Mouse (Mus musculus): Measurements from ENCODE around the gene Npas3. TPM values are rescaled to one million over a fixed set of nuclear protein-coding genes. Genes with fewer than 3 reads are reported as not detected.
A peak's percentile ranks its signal among the peaks of the same experiment; 100 is the strongest.

Gene Npas3
- polyA plus RNA-seq, 1 experiment from 2014 or later = 0.61 TPM

DNA sequence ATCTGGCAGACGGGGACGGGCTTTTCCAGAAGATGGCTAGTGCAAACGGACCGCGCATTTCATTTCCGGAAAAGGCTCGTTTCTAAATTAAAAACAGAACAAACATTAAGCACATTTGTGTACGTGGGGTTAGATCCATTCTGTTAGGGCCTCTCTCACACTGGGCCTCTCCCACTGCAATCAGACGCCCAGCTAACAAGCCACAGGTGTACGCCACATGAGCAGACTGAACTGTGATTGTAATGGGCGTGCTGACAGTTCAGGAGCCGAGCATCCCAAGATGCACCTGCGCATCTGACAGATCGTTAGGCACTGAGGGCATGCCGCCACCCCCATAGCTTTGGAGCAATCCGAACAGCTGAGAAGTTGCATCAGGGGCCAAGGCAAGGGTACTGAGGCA is 816.5 kb downstream of the Npas3 start:
- Histone ChIP-seq H3K9ac (ENCODE audit: low read length) (no peak overlapping the region), H3K36me3 (ENCODE audit: control insufficient read depth, insufficient read depth, low read length) (no peaks in the 10 kb centered on the region), H3K27ac (replicated peaks) (no peak overlapping the region), H3K9me3 (ENCODE audit: control insufficient read depth, low read length) (no peaks in the 10 kb centered on the region), H3K27me3 (ENCODE audit: control insufficient read depth, insufficient read depth, low read length) (peaks cover 12% of the 10 kb centered on the region; the same call in 1 of the 2 replicates), H3K4me3 (ENCODE audit: low read depth, low read length) (no peak overlapping the region), H3K4me1 (replicated peaks; ENCODE audit: control insufficient read depth, insufficient read depth) (no peaks in the 10 kb centered on the region), H3K4me2 (replicated peaks; ENCODE audit: low read depth) (no peak overlapping the region)
- 76% methylated on average over 16 of the region's 16 CpGs for WGBS
- DNase-seq (ENCODE audit: low spot score) (no peak), ATAC-seq (ENCODE audit: low FRiP score, low TSS enrichment) (no peak)
- TF ChIP-seq EP300 (optimal IDR thresholded peaks at IDR 0.05) (no peak), CTCF (IDR thresholded peaks at IDR 0.05; ENCODE audit: low read depth) (no peak)

DNA sequence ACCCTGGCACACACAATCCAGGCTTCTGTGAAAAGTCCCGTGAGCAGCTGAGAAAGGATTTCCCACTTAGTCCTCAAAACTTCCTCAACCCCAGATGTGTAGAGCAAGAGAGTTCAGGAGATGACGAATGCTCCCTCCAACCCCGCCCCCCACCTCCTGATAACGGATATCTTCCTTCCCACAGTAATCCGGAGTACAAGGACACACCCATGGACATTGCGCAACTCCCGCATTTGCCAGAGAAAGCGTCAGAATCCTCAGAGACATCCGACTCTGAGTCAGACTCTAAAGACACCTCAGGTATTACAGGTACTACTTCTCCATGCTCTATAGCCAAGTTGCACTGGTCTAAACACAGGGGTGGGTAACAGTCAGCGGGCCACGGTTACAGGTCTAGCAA is 817.1 kb downstream of the Npas3 start:
- TF ChIP-seq EP300 (optimal IDR thresholded peaks at IDR 0.05) = no peak
- no peak for TF ChIP-seq CTCF (IDR thresholded peaks at IDR 0.05; ENCODE audit: low read depth)
- H3K9me3 ChIP-seq (ENCODE audit: control insufficient read depth, low read length) = no peaks in the 10 kb centered on the region
- peak; percentile 51 for DNase-seq (ENCODE audit: low spot score)
- peak; percentile 41 for ATAC-seq (ENCODE audit: low FRiP score, low TSS enrichment)
- H3K27me3 ChIP-seq (ENCODE audit: control insufficient read depth, insufficient read depth, low read length) = peaks cover 12% of the 10 kb centered on the region; the same call in 1 of the 2 replicates
- H3K9ac ChIP-seq (ENCODE audit: low read length) = no peak overlapping the region
- no peak overlapping the region for H3K4me3 ChIP-seq (ENCODE audit: low read depth, low read length)
- H3K4me1 ChIP-seq (replicated peaks; ENCODE audit: control insufficient read depth, insufficient read depth) = no peaks in the 10 kb centered on the region
- no peak overlapping the region for H3K27ac ChIP-seq (replicated peaks)
- H3K36me3 ChIP-seq (ENCODE audit: control insufficient read depth, insufficient read depth, low read length) = no peaks in the 10 kb centered on the region
- 52% methylated on average over 11 of the region's 11 CpGs for WGBS
- no peak overlapping the region for H3K4me2 ChIP-seq (replicated peaks; ENCODE audit: low read depth)

DNA sequence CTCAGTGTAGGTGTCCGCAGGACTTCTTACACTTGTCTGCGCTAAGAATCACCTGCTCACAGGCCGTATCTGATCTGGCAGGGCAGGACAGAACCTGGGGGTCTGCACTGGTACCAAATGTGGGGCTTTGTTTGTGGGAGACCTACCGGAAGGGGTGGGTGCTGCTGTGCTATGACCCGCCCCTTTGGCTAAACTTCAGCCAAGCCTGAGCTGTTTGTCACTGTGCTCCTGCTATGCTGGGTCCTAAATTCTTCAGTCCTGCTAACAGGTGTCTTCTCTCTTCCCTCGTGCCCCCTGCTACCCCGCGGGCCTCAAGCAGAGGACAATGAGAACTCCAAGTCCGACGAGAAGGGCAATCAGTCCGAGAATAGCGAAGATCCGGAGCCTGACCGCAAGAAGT is 818.9 kb downstream of the Npas3 start:
- H3K36me3 ChIP-seq (ENCODE audit: control insufficient read depth, insufficient read depth, low read length) = no peaks in the 10 kb centered on the region
- H3K27ac ChIP-seq (replicated peaks) = no peak overlapping the region
- TF ChIP-seq EP300 (optimal IDR thresholded peaks at IDR 0.05) (no peak), CTCF (IDR thresholded peaks at IDR 0.05; ENCODE audit: low read depth) (no peak)
- no peaks in the 10 kb centered on the region for H3K4me1 ChIP-seq (replicated peaks; ENCODE audit: control insufficient read depth, insufficient read depth)
- peak overlapping the region; percentile 34 for H3K4me3 ChIP-seq (ENCODE audit: low read depth, low read length)
- no peak overlapping the region for H3K9ac ChIP-seq (ENCODE audit: low read length)
- peak overlapping the region; percentile 55 for H3K4me2 ChIP-seq (replicated peaks; ENCODE audit: low read depth)
- DNase-seq (ENCODE audit: low spot score) (no peak), ATAC-seq (ENCODE audit: low FRiP score, low TSS enrichment) (peak; percentile 29; the same call in 1 of the 2 replicates)
- peaks cover 12% of the 10 kb centered on the region; the same call in 1 of the 2 replicates for H3K27me3 ChIP-seq (ENCODE audit: control insufficient read depth, insufficient read depth, low read length)
- 39% methylated on average over 14 of the region's 14 CpGs for WGBS
- no peaks in the 10 kb centered on the region for H3K9me3 ChIP-seq (ENCODE audit: control insufficient read depth, low read length)

DNA sequence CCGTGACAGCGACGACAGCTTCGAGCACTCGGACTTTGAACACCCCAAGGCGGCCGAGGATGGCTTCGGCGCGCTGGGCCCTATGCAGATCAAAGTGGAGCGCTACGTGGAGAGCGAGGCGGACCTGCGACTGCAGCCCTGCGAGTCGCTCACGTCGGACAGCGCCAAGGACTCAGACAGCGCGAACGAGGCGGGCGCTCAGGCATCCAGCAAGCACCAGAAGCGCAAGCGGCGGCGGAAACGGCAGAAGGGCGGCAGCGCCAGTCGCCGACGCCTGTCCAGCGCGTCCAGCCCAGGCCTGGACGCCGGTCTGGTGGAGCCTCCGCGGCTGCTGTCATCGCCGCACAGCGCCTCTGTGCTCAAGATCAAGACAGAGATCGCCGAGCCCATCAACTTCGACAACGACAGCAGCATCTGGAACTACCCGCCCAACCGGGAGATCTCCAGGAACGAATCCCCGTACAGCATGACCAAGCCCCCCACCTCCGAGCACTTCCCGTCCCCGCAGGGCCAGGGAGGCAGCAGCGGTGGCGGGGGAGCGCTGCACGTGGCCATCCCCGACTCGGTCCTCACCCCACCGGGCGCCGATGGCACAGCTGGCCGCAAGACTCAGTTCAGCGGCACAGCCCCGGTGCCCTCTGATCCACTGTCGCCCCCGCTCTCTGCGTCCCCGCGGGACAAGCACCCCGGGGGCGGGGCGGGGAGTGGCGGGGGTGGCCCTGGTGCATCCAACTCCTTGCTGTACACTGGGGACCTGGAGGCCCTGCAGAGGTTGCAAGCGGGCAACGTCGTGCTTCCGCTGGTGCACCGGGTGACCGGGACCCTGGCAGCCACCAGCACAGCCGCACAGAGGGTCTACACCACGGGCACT is 819.6 kb downstream of the Npas3 start:
- H3K4me1 ChIP-seq (replicated peaks; ENCODE audit: control insufficient read depth, insufficient read depth) = no peaks in the 10 kb centered on the region
- peaks cover 12% of the 10 kb centered on the region; the same call in 1 of the 2 replicates for H3K27me3 ChIP-seq (ENCODE audit: control insufficient read depth, insufficient read depth, low read length)
- peak overlapping the region; percentile 55 for H3K4me2 ChIP-seq (replicated peaks; ENCODE audit: low read depth)
- ATAC-seq (ENCODE audit: low FRiP score, low TSS enrichment) (peak; percentile 59), DNase-seq (ENCODE audit: low spot score) (peak; percentile 69)
- TF ChIP-seq EP300 (optimal IDR thresholded peaks at IDR 0.05) (no peak), CTCF (IDR thresholded peaks at IDR 0.05; ENCODE audit: low read depth) (0 out of 2 replicates have a peak, but pooled peaks have one; percentile 3)
- no peaks in the 10 kb centered on the region for H3K36me3 ChIP-seq (ENCODE audit: control insufficient read depth, insufficient read depth, low read length)
- peak overlapping the region; percentile 34 for H3K4me3 ChIP-seq (ENCODE audit: low read depth, low read length)
- peak overlapping the region; percentile 1; the same call in 1 of the 2 replicates for H3K9ac ChIP-seq (ENCODE audit: low read length)
- no peaks in the 10 kb centered on the region for H3K9me3 ChIP-seq (ENCODE audit: control insufficient read depth, low read length)
- no peak overlapping the region for H3K27ac ChIP-seq (replicated peaks)
- WGBS = 7% methylated on average over 80 of the region's 84 CpGs

DNA sequence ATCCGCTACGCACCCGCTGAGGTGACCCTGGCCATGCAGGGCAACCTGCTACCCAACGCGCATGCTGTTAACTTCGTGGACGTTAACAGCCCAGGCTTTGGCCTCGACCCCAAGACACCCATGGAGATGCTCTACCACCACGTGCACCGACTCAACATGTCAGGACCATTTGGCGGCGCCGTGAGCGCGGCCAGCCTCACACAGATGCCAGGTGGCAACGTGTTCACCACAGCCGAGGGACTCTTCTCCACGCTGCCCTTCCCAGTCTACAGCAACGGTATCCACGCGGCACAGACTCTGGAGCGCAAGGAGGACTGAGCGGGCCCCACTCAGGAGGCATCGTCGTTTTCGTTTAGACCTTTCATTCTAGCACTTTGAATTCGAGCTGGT is 820.3 kb downstream of the Npas3 start:
- Histone ChIP-seq H3K4me1 (replicated peaks; ENCODE audit: control insufficient read depth, insufficient read depth) (no peaks in the 10 kb centered on the region), H3K36me3 (ENCODE audit: control insufficient read depth, insufficient read depth, low read length) (no peaks in the 10 kb centered on the region), H3K4me2 (replicated peaks; ENCODE audit: low read depth) (peak overlapping the region; percentile 55), H3K4me3 (ENCODE audit: low read depth, low read length) (0 out of 2 replicates have a peak overlapping the region, but pooled peaks have one; percentile 34), H3K27me3 (ENCODE audit: control insufficient read depth, insufficient read depth, low read length) (peaks cover 12% of the 10 kb centered on the region; the same call in 1 of the 2 replicates), H3K9ac (ENCODE audit: low read length) (no peak overlapping the region), H3K9me3 (ENCODE audit: control insufficient read depth, low read length) (no peaks in the 10 kb centered on the region), H3K27ac (replicated peaks) (no peak overlapping the region)
- no peak for ATAC-seq (ENCODE audit: low FRiP score, low TSS enrichment)
- WGBS = 70% methylated on average over 27 of the region's 27 CpGs
- DNase-seq (ENCODE audit: low spot score) = no peak
- TF ChIP-seq CTCF (IDR thresholded peaks at IDR 0.05; ENCODE audit: low read depth) (no peak), EP300 (optimal IDR thresholded peaks at IDR 0.05) (no peak)

DNA sequence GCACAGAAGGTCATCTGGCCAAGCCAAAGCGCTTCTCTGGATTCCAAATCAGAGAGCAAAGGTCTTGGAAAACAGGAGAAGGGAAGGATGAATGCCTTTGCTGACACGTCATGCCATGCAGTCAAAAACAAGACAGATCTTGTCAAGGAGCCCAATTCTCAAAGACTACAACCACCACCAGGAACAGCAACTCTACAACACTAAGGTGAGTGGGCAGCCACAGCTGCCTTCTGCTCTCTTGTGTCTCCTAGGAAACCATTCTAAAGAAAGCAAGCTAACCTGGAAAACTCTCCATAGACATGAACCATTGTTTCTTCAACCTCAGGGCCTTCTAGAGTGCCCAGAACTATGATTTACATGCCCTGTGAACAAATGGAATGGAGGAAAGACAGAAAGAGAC is 825.5 kb downstream of the Npas3 start:
- ATAC-seq (ENCODE audit: low FRiP score, low TSS enrichment) = no peak
- no peaks in the 10 kb centered on the region for H3K36me3 ChIP-seq (ENCODE audit: control insufficient read depth, insufficient read depth, low read length)
- WGBS = 89% methylated on average over 2 of the region's 2 CpGs
- TF ChIP-seq EP300 (optimal IDR thresholded peaks at IDR 0.05) = no peak
- no peak for TF ChIP-seq CTCF (IDR thresholded peaks at IDR 0.05; ENCODE audit: low read depth)
- no peak overlapping the region for H3K9ac ChIP-seq (ENCODE audit: low read length)
- DNase-seq (ENCODE audit: low spot score) = no peak
- H3K4me3 ChIP-seq (ENCODE audit: low read depth, low read length) = no peak overlapping the region
- no peak overlapping the region for H3K27ac ChIP-seq (replicated peaks)
- H3K9me3 ChIP-seq (ENCODE audit: control insufficient read depth, low read length) = no peaks in the 10 kb centered on the region
- no peak overlapping the region for H3K4me2 ChIP-seq (replicated peaks; ENCODE audit: low read depth)
- H3K27me3 ChIP-seq (ENCODE audit: control insufficient read depth, insufficient read depth, low read length) = peaks cover under 1% of the 10 kb centered on the region; the same call in 1 of the 2 replicates
- no peaks in the 10 kb centered on the region for H3K4me1 ChIP-seq (replicated peaks; ENCODE audit: control insufficient read depth, insufficient read depth)

All from stomach, postnatal 0 days (tissue).